Mouse (Mus musculus): ENCODE measurements around the gene Ybx3. TPM values are rescaled to one million over a fixed set of nuclear protein-coding genes. Genes with fewer than 3 reads are reported as not detected.

Gene Ybx3
- total RNA-seq (2023): 100 to 1,000 TPM; 112 to 127 TPM

GRCm38 (mm10) chr6:131388040-131389021, at the start of gene Ybx3:
TSS of gene Ybx3 (minus strand) at chr6:131388476.

GRCm38 (mm10) chr6:131353352-131353919, 34.8 kb downstream of the Ybx3 start, which contains the start of gene Styk1:
TSS of gene Styk1 (minus strand) at chr6:131353597.

Other genes starting within 250 kb of the Ybx3 start
- 10 to 100 TPM; 69.6 to 87.4 TPM for gene Klra2, start 141.1 kb downstream of the Ybx3 start, total RNA-seq (2023)
- gene Magohb, start 95.2 kb downstream of the Ybx3 start, total RNA-seq (2023): 10 to 100 TPM; 13.6 to 14.9 TPM
- gene Styk1, start 34.9 kb downstream of the Ybx3 start, total RNA-seq (2023): 1 to 10 TPM; 2.3 to 2.4 TPM
- not detected for gene 5430401F13Rik, start 97.9 kb upstream of the Ybx3 start, total RNA-seq (2023)
- not detected for gene Gm6619, start 97.9 kb upstream of the Ybx3 start, total RNA-seq (2023)
- gene Tas2r130, start 242.4 kb upstream of the Ybx3 start, total RNA-seq (2023): not detected